Mouse (Mus musculus) limb, embryonic 14.5 days (tissue): ENCODE measurements around the gene Otog. TPM values are rescaled to one million over a fixed set of nuclear protein-coding genes. Genes with fewer than 3 reads are reported as not detected.

Source experiments
- ATAC-seq: fragments of 200-750 bp; cut with Nextera tagmentation; 2 replicates; pipeline ENCODE4 v1.8.0; 2017; ENCODE audit warnings: low read depth, moderate number of reproducible peaks, moderate TSS enrichment; ENCODE audit not compliant: low FRiP score
- DNase-seq: peaks from one replicate; pipeline ENCODE4 v3.0.0-alpha.2; 2015; ENCODE audit warnings: low spot score
- H3K27ac ChIP-seq: fragments of 300-500 bp; sonication (generic); replicated peaks from 2 replicates; pipeline ENCODE4 v1.5.1; 2014; ENCODE audit warnings: low read depth, mild to moderate bottlenecking, low read length, moderate library complexity, mixed read lengths
- H3K27me3 ChIP-seq: fragments of 300-500 bp; sonication (generic); 2 replicates; pipeline ENCODE4 v1.6.1; 2014; ENCODE audit warnings: low read length, mixed read lengths; ENCODE audit not compliant: control insufficient read depth, insufficient read depth
- H3K36me3 ChIP-seq: fragments of 300-500 bp; sonication (generic); 2 replicates; pipeline ENCODE4 v1.6.1; 2014; ENCODE audit warnings: mild to moderate bottlenecking, low read length, moderate library complexity, mixed read lengths; ENCODE audit not compliant: control insufficient read depth, insufficient read depth
- H3K4me1 ChIP-seq: fragments of 300-500 bp; sonication (generic); 2 replicates; pipeline ENCODE4 v1.6.1; 2014; ENCODE audit warnings: antibody characterized with exemption, low read length, mixed read lengths; ENCODE audit not compliant: control insufficient read depth, insufficient read depth
- H3K4me2 ChIP-seq: fragments of 300-500 bp; sonication (generic); replicated peaks from 2 replicates; pipeline ENCODE4 v1.6.1; 2014; ENCODE audit warnings: low read depth, mild to moderate bottlenecking, low read length, moderate library complexity; ENCODE audit not compliant: severe bottlenecking
- H3K4me3 ChIP-seq: fragments of 300-500 bp; sonication (generic); replicated peaks from 2 replicates; pipeline ENCODE4 v1.5.1; 2014; ENCODE audit warnings: low read length
- H3K9ac ChIP-seq: fragments of 300-500 bp; sonication (generic); 2 replicates; pipeline ENCODE4 v1.6.1; 2014; ENCODE audit warnings: mild to moderate bottlenecking, low read depth, low read length, moderate library complexity; ENCODE audit not compliant: severe bottlenecking
- H3K9me3 ChIP-seq: fragments of 300-500 bp; sonication (generic); 2 replicates; pipeline ENCODE4 v1.6.1; 2016; ENCODE audit warnings: low read length; ENCODE audit not compliant: control insufficient read depth
- POLR2A ChIP-seq: fragments of 200-500 bp; IDR thresholded peaks from 2 replicates; pipeline ENCODE4 v1.8.0; 2012; ENCODE audit warnings: inconsistent platforms, mild to moderate bottlenecking, moderate library complexity, borderline replicate concordance; ENCODE audit not compliant: insufficient read depth, insufficient read length; ENCODE audit errors: extremely low read depth
- whole genome bisulfite sequencing: fragments of 180-500 bp; shearing (Covaris S2); extraction: QIAGEN DNeasy Blood & Tissue Kit; methylation state at CpG from one replicate; pipeline ENCODE4 v1.1.7; 2014; 5-methylcytosine and 5-hydroxymethylcytosine counted together
- polyA plus RNA-seq, 2 experiments: library from polyadenylated mRNA; depleted of rRNA in 1 of 2; stranded (reverse) in 1 of 2; unstranded in 1 of 2; fragments of >200 nt; fragmentation: Nextera tagmentation in 1 of 2; extraction: Ambion mirVana in 1 of 2; gene quantifications; 2 replicates each; pipeline versions ENCODE4 v1.2.1 to v1.2.3; 2012 to 2014

Otog gene
- polyA plus RNA-seq, 2 experiments = 0.63 to 2.3 TPM

DNA sequence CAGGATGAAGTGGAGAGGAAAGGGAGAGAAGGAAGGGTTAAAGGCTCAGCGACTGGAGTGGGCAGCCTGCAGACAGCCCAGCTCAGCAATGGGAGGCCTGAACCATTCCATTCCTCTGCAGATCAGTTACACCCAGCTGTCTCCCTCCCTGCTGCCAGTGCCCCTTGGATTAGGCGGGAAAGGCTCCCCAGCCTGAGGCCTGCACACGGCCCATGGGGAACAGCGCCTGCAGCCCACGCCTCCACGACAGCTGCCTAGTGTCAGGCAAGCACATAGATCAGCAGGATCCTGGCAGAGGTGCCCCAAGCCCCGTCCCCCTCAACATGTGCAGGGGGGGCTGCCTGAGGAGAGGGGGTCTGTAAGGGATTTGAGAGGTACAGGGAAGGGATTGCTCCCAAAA is 76.2 kb downstream of the Otog start:
- H3K9ac ChIP-seq = no peak overlapping the region
- H3K4me1 ChIP-seq = peaks cover 7% of the 10 kb centered on the region; the same call in 1 of the 2 replicates
- no peak overlapping the region for H3K27ac ChIP-seq
- DNase-seq (peak; percentile 60), ATAC-seq (peak; percentile 86)
- WGBS = 6% methylated on average over 7 of the region's 7 CpGs
- H3K4me3 ChIP-seq = no peak overlapping the region
- TF ChIP-seq POLR2A = no peak
- no peaks in the 10 kb centered on the region for H3K36me3 ChIP-seq
- no peak overlapping the region for H3K4me2 ChIP-seq
- H3K9me3 ChIP-seq = no peaks in the 10 kb centered on the region
- H3K27me3 ChIP-seq = no peaks in the 10 kb centered on the region

DNA sequence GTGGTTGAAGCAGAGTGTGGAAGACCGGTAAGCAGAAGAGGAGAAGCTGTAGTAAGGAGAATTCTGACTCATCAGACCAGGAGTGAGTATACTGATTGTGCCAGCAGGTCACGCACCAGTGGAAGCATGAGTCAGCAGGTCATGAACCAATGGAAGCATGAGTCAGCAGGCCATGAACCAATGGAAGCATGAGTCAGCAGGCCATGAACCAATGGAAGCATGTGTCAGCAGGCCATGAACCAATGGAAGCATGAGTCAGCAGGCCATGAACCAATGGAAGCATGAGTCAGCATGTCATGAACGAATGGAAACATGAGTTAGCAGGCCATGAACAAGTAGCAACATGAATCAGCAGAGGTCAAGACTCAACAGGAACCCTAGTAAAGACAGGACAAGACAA is 80.5 kb downstream of the Otog start:
- WGBS = 85% methylated on average over 3 of the region's 3 CpGs

DNA sequence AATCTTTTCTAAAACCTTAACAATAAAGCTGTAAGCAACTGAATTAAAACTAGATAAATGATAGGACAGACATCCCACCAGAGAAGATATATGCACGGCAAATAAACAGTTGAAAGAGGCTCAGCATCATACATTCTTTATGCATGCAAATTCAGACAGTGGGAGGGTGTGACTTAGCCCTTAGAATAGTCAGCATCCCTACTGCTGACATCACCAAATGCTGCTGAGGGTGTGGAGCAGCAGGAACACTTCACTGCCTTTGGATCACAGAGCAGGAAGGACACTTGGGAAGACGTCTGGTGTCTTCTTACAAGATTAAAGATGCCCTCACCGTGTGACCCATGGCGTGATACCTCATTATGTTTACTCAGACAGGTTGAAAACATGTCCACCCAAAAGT is 87.1 kb downstream of the Otog start:
- Histone ChIP-seq H3K9ac (no peak overlapping the region), H3K27me3 (no peaks in the 10 kb centered on the region), H3K27ac (no peak overlapping the region), H3K4me2 (no peak overlapping the region), H3K4me1 (no peaks in the 10 kb centered on the region), H3K4me3 (no peak overlapping the region), H3K36me3 (no peaks in the 10 kb centered on the region), H3K9me3 (no peaks in the 10 kb centered on the region)
- 63% methylated on average over 4 of the region's 4 CpGs for WGBS
- ATAC-seq (no peak), DNase-seq (no peak)
- no peak for TF ChIP-seq POLR2A

More for the DNA sequence above, 80.5 kb downstream of the Otog start:
- Histone ChIP-seq H3K27ac (no peak overlapping the region), H3K4me2 (no peak overlapping the region), H3K4me3 (no peak overlapping the region), H3K9me3 (no peaks in the 10 kb centered on the region), H3K36me3 (no peaks in the 10 kb centered on the region), H3K27me3 (no peaks in the 10 kb centered on the region), H3K4me1 (peaks cover 7% of the 10 kb centered on the region; the same call in 1 of the 2 replicates), H3K9ac (no peak overlapping the region)
- ATAC-seq (no peak), DNase-seq (no peak)
- no peak for TF ChIP-seq POLR2A

DNA sequence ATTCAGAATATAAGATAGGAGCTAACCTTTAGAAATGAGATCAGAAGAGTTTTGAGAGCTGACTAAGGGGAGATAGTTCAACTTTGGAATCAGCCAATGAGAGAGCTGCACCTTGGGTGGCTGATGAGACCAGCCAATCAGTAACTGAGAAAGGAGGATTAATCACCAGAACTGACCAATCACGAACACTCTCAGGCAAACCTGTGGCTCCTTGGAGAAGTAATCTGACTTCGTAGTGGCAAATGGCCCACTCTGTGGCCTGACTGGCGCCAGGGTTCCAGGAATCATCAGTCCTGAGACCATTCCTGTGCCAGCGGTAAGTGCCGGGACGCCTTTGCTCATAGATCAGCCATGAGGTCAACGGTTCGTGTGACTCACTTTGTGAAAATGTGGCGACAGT is 96.6 kb downstream of the Otog start:
- no peaks in the 10 kb centered on the region for H3K36me3 ChIP-seq
- no peak overlapping the region for H3K4me3 ChIP-seq
- no peak for DNase-seq
- H3K4me2 ChIP-seq = no peak overlapping the region
- H3K27ac ChIP-seq = no peak overlapping the region
- H3K4me1 ChIP-seq = no peaks in the 10 kb centered on the region
- no peak overlapping the region for H3K9ac ChIP-seq
- no peaks in the 10 kb centered on the region for H3K9me3 ChIP-seq
- no peak for TF ChIP-seq POLR2A
- ATAC-seq = no peak
- no peaks in the 10 kb centered on the region for H3K27me3 ChIP-seq
- WGBS = 88% methylated on average over 9 of the region's 9 CpGs

DNA sequence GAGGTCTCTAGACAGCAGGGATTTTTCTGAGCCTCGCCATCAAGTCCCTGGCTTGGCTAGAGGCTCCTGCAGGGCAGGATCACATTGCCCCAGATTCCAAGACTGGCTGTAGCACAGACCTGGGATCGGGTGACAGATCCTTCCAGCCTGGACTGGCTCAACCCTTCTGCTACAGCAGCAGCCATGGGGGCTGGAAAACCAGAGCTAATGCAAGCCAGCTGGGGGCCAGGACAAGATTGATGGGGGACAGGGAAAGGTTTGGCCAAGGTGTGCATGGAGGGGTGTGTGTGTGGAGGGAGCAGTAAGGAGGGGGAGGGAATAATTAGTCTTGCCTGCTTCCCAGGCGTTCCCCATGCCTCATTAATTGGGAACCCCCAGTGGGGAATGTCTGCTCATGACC is 99.0 kb downstream of the Otog start:
- Histone ChIP-seq H3K9me3 (no peaks in the 10 kb centered on the region), H3K4me3 (no peak overlapping the region), H3K4me2 (no peak overlapping the region), H3K9ac (no peak overlapping the region), H3K4me1 (no peaks in the 10 kb centered on the region), H3K27ac (no peak overlapping the region), H3K36me3 (no peaks in the 10 kb centered on the region), H3K27me3 (no peaks in the 10 kb centered on the region)
- WGBS = 4% methylated on average over 3 of the region's 3 CpGs
- peak; percentile 63; the same call in 1 of the 2 replicates for ATAC-seq
- TF ChIP-seq POLR2A = no peak
- DNase-seq = no peak

DNA sequence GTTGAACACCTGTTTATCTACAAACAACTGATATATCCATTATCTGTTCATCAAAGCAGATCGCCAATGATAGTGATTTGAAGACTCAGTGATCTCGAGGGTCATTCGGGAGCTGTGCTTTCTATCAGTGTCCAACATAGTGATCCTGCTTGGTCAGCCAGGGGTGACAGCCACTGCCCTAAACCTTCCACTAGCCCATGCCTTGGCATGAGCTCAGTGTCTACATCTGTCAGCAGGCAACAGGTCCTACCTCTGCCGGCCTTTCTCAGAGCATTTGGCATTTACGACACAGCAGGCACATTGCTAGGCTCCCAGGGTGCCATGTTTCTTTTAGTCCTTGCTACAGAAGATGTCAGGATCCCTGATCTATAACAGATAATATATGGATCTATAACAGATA is 99.5 kb downstream of the Otog start:
- no peak overlapping the region for H3K4me2 ChIP-seq
- no peaks in the 10 kb centered on the region for H3K27me3 ChIP-seq
- TF ChIP-seq POLR2A = no peak
- 55% methylated on average over 5 of the region's 5 CpGs for WGBS
- ATAC-seq (no peak), DNase-seq (no peak)
- no peaks in the 10 kb centered on the region for H3K36me3 ChIP-seq
- H3K27ac ChIP-seq = no peak overlapping the region
- H3K4me1 ChIP-seq = no peaks in the 10 kb centered on the region
- no peaks in the 10 kb centered on the region for H3K9me3 ChIP-seq
- H3K9ac ChIP-seq = no peak overlapping the region
- H3K4me3 ChIP-seq = no peak overlapping the region
